Mouse (Mus musculus) A20 (cell line): ENCODE measurements around the gene Pa2g4.
"Not testable (repeated sequence)": the region's sequence is repeated elsewhere in the genome, so short reads cannot be mapped to it uniquely, and the experiment has no call there.

ENCODE experiments used
- DNase-seq: peaks from one replicate; pipeline ENCODE4 v3.0.0-alpha.2; 2011; ENCODE audit warnings: low read depth, low spot score

Pa2g4 gene

GRCm38 (mm10) chr10:128565788-128566531 is at the start of gene Pa2g4:
Pa2g4 (minus strand) TSS chr10:128565987.
- DNase-seq, result peak; percentile 98

DNA sequence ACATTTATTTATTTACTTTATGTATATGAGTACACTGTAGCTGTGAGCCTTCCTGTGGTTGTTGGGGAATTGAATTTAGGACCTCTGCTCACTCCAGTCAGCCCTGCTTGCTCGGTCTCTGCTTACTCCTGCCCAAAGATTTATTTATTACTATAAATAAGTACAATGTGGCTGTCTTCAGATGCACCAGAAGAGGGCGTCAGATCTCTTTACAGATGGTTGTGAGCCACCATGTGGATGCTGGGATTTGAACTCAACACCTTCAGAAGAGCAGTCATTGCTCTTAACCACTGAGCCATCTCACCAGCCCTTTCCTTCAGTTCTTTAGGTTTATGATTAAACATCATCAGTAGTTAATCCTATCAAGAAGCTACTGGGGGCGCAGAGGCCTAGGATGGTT is 49.1 kb upstream of the Pa2g4 start:
- DNase-seq, result no peak

GRCm38 (mm10) chr10:128613820-128614219 is 48.0 kb upstream of the Pa2g4 start:
- not testable (repeated sequence) for DNase-seq

DNA sequence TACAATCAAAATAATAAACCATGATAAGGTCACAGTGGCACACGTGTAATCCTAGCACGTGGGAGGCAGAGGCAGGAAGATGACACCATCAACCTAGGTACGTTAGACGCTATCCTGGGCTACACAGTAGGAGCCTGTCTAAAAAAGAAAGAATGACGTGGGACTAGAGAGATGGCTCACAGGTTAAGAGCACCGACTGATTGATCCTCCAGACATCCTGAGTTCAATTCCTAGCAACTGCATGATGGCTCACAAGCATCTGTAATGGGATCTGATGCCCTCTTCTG is 47.3 kb upstream of the Pa2g4 start:
- no peak for DNase-seq

- peak; percentile 88 for DNase-seq
These were observed 46.8 kb upstream of the Pa2g4 start for GRCm38 (mm10) chr10:128612433-128613153.

- no peak for DNase-seq
These were observed 40.7 kb upstream of the Pa2g4 start for GRCm38 (mm10) chr10:128606483-128606882.

- DNase-seq, result peak; percentile 69
These were observed 36.8 kb upstream of the Pa2g4 start for GRCm38 (mm10) chr10:128602470-128603128.

- no peak for DNase-seq
These were observed 35.7 kb upstream of the Pa2g4 start for GRCm38 (mm10) chr10:128601499-128601898.

DNA sequence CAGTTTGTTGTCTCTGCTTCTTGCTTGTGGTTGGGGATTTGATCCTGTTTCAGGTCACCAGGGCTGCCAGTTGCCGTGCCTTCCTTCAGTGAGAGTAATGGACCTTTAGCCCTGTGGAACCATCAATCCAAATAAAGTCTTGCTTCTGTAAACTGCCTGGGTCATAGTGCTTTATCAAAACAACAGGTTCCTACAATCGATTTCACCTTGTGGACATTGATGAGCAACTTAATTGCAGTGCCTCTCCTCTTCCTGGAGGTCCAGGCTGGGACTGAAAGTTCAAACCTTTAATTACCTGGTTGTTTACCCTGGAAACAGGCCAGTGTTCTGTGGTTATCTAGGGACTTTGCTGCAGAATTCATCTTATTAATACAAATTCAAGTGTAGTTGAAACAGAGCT is 32.7 kb upstream of the Pa2g4 start:
- no peak for DNase-seq

DNA sequence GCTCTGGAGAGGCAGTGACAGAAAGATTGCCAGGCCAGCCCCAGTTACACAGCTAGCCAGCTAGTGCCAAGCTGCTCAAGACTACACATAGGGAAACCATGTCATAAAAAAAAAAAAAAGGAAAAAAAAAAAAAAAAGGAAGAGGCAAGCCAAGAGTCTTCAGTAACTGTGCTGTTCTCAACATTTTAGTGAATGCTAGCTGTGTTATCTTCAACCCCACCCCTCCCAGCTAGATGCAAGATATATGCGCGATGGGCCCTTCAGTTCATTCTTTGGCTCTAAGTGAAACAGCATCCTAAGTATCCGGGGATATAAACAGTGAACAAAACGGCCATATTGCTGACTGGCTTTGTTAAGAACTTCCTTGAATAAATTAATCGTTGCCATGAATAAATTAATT is 27.0 kb upstream of the Pa2g4 start:
- DNase-seq, result no peak

GRCm38 (mm10) chr10:128591436-128591835 is 25.6 kb upstream of the Pa2g4 start:
- DNase-seq, result no peak

GRCm38 (mm10) chr10:128590193-128590690 is 24.5 kb upstream of the Pa2g4 start:
- peak; percentile 65 for DNase-seq

- DNase-seq, result peak; percentile 80
These were observed 23.8 kb upstream of the Pa2g4 start, which contains the start of gene Erbb3 for GRCm38 (mm10) chr10:128589464-128590192. Erbb3 (minus strand) TSS chr10:128589652.

DNA sequence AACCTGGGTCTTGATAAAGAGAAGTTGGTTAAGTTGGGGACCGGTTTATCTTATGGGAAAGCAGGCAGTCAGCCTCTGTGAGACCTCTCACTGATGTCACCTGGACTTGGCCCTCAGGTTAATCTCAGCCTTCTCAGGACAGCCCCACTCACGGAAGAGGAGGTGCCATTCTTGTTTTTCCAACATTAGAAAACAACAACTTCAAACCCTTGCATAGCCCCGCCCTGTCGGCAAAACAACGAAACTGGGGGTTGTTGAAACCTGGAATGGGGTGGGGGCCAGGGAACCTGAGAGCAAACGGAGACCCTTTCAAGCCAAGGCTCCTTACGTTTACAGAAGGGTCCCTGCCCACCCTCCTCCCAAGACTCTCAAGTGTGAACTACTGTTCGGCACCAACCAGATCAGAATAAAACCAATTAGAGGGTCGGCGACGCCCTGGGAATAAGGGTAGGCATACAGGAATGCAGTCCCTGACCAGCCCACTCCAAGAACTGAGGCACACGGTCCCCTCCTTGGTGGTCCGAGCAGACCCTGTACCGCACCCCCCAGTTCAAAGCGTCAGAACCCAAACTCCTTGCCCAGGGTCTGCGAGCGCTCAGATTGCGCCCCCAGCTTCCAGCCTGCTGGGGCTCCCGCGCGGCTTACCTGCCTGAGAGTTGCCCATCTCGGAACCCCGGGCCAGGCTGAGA is 23.1 kb upstream of the Pa2g4 start:
- DNase-seq, result peak; percentile 16

GRCm38 (mm10) chr10:128588136-128588535 is 22.3 kb upstream of the Pa2g4 start:
- DNase-seq, result no peak

GRCm38 (mm10) chr10:128587697-128588096 is 21.9 kb upstream of the Pa2g4 start:
- no peak for DNase-seq

GRCm38 (mm10) chr10:128587120-128587519 is 21.3 kb upstream of the Pa2g4 start:
- DNase-seq, result no peak

DNA sequence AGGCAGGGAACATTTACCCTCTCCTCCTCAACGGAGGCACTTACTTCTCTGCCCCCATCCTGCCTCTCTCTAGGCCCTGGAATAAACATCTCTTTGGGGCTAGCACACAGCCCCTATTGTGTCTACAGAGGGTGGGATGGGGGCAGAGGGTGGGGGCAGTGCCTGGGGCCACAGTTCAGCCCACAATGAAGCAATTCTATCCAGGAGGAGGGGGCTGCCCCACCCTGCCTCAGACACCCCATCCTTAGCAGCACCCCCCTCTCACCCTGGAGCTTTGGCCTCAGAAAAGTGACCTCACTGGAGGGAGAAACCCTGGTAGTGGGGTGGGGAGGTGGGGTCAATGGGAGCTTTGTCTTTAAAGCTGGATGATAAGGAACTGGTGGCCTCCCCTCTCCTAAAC is 20.8 kb upstream of the Pa2g4 start:
- DNase-seq, result no peak

DNA sequence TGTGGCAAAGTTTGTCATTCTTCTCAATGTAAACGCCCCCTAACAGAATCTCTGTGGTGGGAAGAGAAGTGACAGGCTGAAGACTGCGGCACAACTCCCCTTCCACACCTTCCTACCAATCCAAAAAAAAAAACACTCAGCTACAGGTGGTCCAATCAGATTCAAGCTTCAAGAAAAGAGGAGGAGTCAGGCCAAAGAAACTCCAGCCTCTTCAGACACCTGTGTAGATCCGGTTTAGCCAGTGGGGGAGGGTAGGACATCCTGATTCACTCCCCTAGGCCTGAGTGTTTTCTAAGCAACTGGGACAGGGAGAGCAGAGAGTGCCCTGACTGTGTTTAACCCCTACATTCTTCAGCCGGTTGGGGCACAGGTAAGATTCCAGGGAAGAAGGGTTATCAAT is 18.6 kb upstream of the Pa2g4 start:
- no peak for DNase-seq

DNA sequence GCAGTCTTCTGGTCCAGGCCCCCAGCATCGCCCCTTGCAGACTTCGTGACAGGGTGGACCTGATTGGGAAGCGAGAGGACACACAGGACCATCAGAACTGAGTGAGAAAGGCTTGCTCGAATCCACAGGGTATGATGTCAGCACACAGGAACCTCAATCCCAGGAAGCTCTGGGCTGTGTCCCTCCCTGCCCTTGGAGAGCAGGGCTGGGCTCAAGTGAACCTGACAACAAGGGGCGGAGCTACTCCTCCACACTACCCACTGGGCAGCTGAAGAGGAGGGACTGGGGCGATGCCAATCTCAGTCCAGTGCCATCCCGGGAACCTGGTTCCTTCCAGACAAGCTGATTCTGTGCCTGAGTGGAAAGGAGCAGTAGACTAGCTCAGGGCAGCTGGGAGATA is 17.9 kb upstream of the Pa2g4 start:
- DNase-seq, result no peak

GRCm38 (mm10) chr10:128579731-128580130 is 13.9 kb upstream of the Pa2g4 start:
- DNase-seq, result no peak
